Mouse (Mus musculus): ENCODE measurements around the gene 2010005H15Rik.

GRCm38 (mm10) chr16:36179910-36180309 lies 41.4 kb upstream of the 2010005H15Rik start:
- TF ChIP-seq CTCF (IDR thresholded peaks at IDR 0.05; ENCODE audit: borderline replicate concordance, insufficient read depth, low read depth, low read length) (no peak), POLR2A (IDR thresholded peaks at IDR 0.05; ENCODE audit: borderline replicate concordance, insufficient read depth, low read length) (no peak)
